Mouse (Mus musculus) CD4-positive helper T cell, adult 2 months (primary cell): ENCODE data around the gene Clcn5.

Source experiments
- DNase-seq: peaks from one replicate; pipeline ENCODE4 v3.0.0-alpha.2; 2012; ENCODE audit warnings: low read depth, missing footprints, low spot score

Clcn5 gene

DNA sequence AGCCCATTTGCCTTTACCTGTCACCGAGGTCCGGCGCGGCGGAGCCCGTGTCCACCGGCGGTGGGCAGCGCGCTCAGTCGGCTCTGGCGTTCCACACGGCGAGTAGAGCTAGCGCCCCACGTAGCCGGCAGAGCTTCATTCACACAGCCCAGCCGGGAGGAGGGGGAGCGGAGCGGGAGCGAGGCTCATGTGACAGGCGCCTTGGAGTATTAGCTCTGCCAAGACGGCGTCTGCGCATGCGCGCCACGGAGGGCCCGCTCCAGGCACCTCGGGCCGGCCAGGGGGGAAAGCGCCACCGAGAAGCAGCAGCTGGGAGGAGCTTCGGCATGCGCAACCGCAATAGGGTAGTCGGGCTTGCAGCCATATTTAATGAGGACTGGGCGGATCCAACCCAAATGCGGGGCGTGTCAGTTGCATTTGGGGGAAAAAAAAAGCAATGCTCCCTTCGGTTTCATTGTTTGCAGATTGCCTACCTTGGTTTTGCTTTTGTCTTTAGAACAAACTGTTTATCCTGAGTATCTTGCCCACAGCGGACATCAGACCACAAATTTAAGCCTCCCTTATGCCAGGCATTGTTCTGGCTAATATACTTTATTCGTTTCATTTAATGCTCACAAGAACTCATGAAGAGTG is at the start of gene Clcn5:
Clcn5 (minus strand) TSS at position 270 of the 633 bp plus-strand sequence.
- DNase-seq: peak; percentile 94

DNA sequence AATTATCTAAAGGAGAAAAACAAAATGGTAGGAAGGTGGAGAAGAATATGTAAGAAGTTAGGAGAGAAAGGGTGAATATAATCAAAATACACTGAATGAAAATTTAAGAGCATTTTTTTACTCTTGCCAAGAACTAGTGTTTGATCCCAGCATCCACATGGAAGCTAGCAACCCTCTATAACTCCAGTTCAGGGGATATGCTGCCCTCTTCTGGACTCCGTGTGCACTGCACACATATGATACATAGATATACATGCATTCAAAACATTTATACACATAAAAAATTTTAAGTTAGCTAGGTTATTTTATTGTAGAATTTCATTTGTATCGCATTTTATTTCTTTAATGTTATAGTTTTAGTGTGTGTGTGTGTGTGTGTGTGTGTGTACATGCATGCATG is 6.3 kb upstream of the Clcn5 start:
- DNase-seq: peak; percentile 7

DNA sequence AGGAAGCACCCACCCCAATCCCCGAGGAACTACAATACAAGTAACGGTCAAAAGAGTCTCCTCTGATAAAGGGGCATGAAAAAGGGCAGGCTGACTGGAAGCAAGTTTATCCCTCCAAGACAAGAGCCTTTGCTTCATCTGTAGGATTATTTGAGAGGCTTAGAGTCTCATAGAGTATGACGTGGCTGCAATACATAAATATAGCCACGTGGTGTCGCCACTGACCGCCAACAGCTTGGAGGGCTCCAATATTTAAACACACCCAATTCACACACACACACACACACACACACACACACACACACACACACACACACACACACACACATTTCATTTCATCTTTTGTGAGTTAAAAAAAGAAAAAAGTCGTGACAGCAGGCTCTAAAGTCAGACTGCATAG is 3.1 kb upstream of the Clcn5 start:
- peak; percentile 71 for DNase-seq

DNA sequence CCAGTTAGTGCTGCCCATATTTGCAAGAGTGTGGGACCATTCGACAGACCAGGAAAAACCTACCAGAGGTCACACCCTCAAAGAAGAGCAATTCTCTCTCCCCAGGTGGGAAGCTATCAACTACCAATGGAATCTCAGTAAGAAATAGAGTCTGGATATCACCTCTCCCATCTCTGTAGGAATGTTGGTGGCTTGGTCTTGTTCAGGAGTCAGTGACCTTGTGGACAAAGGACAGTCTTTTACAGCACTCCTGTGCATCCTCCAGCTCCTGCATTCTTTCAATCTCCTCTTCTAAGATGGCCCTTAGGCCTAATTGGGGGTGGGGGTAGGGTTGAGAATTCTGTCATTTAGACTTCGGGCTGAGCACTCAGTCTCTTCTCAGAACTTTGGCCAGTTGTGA is 1.4 kb upstream of the Clcn5 start:
- DNase-seq: no peak

DNA sequence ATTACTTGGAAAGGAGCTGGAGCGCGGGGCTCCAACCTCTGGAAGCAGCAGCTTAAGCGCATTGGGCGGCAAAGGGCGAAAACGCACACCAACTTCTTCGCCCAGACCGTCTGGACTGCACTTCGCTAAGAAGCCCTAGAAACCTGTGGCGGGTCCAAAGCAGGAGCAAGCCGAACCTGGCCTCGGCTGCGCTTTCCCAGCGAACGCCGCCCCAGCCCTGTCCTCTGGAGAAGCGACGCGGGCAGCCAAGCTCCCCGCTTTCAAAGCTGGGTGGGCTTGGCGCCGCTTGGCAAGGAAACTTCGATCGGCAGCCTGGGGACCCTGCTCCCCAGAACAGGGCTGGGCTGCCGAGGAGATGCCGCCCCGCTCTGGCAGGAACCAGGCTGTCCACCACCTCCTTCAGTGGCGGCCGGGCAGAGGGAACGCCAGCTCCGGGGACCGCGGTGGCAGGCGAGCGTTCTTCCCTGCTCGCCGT is 570 bp downstream of the Clcn5 start:
- no peak for DNase-seq

DNA sequence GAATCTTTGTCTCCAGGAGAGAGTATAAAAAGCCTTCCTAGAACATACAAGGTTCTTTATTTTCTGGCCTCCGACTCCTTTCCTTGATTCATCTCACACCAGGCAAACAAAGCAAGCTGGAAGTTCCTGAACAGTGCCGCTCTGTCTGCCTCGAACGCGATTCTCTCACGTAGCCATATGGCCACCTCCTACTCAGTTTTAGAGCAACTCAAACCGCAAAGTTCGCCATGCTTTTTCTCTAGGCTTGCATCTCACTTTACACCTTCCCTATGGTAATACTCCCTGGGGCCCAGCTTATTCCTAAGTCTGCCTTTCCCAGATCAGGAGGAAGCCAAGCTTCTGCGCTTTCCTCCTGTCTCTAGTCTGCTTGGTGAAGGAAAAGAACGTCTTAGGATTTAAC is 4.0 kb downstream of the Clcn5 start:
- DNase-seq: no peak

DNA sequence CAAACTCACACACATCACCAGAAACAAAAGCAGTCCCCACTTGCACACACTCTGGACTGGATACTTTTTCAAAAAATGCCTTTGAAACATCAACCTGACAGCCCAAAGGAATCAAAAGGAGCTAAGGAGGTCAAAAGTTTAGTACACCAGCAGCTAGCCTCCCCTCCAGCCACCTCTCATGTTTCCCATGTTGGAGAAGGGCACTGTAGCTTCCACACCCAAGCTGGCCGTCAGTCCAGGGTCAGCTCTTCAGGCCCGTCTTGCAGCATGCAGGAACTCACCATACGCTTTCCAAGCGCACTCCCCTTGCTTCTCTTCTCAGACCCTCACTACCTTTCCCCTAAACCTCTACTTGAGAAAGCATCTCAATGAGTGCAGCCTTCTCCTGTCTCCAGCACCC is 4.5 kb downstream of the Clcn5 start:
- no peak for DNase-seq

DNA sequence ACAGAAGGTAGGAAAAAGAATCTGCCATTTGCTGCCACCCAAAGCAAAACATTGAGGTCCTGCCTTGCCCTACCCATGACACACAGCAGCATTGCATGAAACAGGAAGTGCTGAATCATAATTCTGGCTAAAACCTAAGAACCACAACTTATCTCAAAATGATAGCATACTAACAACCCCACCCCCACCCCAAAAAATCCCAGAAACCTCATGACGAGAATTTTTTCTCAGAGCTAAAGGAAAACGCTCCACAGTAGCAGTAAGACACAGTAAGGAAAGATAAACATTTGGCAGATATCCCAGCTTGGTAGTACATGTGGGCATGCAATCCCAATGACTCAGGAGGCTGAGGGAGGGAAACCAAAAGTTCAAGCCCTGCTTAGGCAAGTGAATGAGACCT is 10.9 kb downstream of the Clcn5 start:
- DNase-seq: peak; percentile 31

DNA sequence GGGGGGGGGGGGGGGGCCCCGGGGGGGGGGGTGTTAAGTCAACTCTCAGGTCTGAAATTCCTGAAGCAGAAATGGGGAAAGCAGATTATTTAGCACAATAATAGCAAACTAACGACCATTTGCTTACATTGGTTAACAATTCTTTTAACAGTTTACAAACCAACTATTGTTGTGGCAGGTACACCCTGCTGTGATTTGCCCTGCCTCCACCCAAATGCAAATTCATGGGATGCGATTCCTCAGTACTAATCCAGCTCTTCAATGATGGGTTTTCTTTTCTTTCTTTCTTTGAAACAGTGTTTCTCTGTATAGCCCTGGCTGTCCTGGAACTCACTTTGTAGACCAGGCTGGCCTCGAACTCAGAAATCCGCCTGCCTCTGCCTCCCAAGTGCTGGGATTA is 12.3 kb downstream of the Clcn5 start:
- DNase-seq: no peak

DNA sequence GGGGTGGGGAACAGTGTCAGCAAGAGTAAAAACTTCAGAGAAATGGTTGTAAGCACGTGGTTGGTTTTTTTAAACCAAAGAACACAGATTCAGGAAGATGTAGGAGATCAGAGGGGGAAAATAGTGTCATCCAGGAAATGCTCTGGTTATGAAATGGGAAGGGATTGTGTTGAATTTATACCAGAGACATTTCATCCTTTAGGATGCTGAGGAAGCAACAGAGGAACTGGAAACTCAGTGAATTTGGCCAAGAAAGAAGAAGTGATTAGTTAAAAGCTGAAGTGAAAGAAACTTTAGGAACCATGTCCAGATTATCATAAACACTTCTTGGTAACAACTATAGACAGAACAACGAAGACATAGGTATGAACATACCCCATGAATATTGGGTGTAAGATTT is 26.2 kb downstream of the Clcn5 start:
- no peak for DNase-seq

DNA sequence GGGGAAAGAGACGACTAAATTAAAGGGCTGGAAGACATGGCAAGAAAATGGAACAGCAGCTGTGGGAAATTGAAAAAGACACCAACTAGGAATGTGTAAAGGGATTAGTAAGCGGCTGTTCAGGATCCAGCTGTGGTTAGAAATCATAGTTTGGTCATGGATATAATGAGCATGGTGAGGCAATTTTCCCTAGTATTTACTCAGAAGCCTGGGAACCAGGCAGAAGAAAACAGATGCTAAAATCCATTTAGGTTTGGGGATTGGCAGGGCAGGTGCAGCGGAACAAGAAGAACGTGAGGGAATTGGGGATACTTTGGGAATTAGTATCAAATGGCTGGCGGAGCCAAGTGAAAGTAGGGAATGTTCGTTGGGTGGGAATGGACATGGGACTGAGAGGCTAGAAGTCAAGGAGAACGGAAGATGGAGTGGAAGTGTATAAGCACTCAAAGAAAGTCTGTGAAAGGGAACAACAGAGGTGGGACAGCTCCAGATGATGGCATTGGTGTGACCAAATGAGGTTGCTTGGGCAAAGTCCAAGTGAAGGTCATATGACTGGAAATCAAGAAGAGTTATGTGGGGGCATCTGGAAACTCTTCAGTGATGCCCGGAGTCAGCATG is 26.9 kb downstream of the Clcn5 start:
- no peak for DNase-seq

DNA sequence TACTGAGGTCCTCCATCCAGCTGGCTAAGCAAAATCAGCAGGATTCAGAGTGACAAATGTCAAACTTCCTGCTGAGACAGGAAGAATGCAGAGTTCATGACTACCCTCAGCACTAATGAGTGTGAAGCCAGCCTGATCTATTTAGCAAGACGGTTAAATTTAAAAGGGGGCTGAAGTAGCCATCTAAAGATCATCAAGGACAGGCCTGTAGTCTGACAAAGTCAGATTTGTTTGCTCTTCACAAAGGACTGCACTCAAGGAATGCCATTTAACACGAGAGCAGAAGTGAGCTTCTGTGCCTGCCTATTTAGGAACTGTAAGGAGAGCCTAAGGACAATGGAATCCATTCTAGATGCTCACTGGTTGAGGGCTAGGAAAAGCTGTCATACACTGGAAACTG is 30.2 kb downstream of the Clcn5 start:
- no peak for DNase-seq

DNA sequence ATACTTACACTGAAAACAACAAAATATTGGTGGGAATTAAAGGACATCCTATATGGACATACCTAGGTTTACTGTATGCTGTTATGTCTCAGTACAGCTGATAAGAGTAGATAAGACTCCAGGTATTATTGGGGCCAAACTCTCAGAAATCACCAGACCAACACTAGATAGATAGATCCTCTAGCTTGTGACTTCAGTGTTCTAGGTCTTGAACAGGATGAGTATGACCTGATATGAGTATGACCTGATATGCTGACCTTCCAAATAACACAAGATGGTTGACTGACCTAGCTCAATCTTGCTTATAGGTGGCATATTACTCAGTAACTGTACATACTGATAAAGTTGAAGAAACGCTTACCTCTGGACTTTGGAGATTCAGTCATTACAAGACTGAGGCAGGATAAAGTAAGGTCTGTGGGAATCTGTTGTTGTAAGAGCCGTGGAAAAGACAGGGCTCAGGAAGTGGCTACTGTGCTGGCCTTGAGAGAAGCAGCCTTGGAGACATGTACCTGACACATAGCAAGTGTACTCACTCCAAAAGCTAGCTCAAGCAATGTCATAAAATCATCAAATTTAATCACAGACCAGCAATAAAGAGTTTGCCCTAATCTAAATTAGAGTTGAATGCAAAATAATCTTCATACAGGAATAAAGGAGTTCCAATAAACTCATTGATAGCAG is 32.0 kb downstream of the Clcn5 start:
- no peak for DNase-seq

DNA sequence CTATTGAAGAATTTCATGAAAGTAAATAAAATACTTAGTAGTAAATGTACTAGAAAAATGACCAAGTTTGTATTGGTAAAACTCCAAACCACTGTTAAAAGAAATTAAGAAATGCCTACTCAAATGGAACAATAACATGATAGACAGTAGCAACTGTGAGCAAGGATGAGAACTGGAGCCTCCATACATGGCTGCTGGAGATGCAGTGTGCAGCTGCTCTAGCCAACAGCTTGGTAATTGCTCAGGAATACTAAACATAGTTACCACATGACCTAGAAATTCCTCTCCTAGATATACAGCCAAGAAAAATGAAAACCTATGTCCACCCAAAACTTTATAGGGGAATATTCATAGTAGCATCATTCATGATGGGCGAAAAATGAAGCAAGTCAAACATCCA is 36.5 kb downstream of the Clcn5 start:
- DNase-seq: no peak

DNA sequence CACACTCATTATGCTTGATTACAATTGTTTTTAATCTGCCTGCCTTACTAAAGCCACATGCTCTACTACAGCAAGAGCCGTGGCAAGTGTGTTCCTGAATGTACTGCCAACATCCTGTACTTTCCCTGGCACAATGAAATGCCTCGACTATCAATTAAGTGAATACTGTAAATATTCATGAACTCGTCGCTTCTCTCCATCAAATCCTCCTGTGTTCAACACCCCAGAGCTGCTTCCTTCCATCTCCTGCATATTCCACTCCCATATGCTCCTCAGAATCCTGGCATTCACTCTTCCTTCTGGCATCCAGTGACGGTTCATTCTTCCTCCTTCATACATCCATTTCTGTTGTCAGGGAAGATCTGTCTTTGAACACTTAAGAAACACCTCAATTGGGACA is 39.4 kb downstream of the Clcn5 start:
- DNase-seq: no peak

DNA sequence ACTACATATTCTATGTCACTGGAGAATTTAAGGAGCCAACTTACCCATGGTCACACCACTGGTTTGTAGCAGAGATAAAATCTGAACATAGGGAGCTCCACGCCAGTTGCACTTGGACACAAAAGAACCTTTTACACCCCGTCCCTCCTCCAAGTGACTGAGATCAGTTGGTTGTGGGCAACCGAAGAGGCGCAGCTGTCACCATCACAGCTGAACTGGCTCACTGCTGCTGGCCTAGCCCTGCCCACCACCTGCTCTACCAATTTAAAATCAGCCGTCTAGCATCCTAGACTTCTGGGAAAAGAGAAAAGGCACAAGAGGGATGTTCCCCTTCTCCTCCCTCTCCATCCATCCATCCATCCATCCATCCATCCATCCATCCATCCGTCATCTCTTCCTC is 42.6 kb downstream of the Clcn5 start:
- DNase-seq: no peak

DNA sequence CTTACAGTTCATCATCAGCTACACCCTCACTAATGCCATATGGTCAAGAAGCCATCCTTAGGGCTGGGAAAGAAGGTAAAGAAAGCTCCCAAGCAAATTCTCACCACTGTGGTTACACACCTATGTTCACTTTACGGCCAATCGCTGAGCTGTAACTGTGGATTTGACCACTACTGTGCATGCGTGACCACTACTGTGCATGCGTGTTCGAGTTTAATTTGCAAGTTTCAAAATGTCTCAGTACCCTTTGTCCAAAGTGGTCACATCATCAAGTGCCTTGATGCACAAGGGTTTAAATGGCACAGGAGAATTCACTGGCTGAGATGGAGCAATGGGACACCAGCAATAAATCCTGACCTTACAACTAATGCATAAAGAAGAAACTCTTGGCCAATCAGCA is 58.0 kb downstream of the Clcn5 start:
- DNase-seq: no peak

DNA sequence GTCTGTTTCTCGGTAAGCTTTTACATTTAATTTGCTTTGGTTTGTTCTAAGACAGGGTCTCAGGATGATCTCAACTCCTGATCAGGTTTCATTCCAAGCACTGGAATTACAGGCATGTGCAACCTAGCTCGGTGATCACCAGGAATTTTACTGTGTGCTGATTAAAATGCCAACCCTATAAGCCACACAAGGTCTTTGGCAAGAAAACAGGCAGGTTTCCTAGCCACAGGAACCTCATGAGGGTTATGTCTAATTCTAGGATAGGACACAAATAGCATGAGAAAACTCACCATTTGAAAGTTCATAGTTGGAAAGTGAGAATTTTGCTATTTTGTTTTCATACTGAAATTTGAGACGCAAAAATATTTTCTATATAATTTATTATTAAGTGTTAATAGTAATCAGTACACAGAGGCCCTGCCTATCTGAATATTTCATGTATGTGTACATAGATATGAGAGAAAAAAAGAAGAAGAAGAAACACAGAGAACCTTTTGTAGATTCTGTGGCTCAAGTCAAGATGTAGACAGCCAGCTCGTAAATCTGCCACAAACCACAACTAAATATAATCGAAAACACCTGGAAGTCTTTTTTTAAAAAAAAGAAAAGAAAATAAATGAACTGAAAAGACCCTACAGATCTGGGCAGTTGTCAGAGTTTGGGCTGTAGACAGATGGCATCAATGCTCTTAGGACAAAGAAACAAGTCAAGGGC is 58.6 kb downstream of the Clcn5 start:
- DNase-seq: no peak

DNA sequence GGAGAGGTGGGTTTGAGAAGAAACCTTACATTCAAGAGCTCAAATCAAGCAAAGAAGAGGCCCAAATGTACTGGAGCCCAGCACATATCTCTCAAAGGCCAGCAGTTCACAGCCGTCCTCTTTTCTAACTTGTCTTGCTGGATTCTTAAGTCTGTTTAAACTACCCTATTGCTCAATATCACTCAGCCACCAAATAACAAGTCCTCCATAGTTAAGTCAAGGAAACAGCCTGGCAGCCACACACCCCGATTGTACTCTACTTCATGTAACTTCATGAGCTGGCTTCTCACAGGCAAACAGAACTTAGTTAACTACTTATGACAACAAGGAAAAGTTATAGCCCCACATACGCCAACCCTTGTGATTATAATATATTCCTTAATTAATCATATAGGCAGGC is 59.4 kb downstream of the Clcn5 start:
- DNase-seq: no peak

DNA sequence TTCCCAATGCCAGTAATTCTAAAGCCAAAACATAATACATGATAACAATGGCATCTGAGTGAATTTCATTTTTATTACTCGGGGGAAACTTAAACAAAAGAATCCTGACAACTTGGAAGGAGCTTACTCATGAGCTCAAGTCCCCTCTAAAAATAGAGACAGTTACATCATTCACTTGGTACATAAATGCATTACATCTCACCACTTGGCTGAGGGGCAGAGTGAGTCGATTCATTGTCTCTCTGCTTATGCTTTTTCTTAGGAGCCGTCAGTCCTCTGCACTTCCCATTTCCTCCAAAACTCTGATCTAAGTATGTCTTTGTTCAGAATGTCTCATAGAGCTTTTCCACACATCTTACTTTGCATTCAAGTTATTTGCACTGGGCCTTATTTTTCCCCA is 63.1 kb downstream of the Clcn5 start:
- no peak for DNase-seq

DNA sequence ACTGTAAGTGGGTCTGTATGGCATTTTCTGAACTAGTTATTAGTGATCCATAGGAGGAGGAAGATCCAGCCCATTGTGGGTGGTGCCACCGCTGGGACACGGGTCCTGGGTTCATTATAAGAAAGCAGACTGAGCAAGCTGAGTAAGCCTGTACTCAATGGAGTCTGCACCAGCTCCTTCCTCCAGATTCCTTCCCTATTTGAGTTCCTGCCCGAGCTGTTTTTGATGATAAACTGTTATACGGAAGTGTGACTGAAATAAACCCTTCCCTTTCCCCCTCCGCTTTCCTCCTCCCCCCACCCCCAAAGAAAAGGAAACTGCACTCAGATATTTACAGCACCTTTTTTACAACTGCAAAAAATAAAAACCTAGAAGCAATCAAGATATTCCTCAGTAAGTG is 115.1 kb downstream of the Clcn5 start:
- no peak for DNase-seq

DNA sequence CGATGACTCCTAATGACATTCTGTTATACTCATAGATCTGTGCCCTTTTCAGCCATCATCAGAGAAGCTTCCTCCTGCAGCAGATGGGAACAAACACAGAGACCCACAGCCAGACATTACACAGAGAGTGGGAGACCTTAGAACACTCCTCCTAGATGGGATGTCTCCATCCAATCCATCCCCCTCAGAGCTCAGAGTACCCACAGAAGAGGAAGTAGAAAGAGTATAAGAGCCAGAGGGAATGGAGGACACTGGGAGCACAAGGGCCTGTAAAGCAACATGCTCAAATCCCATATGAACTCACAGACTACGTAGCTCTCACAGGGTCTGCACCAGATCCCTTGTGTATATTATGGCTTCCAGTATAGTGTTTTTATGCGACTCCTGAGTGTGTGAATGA is 115.6 kb downstream of the Clcn5 start:
- no peak for DNase-seq

DNA sequence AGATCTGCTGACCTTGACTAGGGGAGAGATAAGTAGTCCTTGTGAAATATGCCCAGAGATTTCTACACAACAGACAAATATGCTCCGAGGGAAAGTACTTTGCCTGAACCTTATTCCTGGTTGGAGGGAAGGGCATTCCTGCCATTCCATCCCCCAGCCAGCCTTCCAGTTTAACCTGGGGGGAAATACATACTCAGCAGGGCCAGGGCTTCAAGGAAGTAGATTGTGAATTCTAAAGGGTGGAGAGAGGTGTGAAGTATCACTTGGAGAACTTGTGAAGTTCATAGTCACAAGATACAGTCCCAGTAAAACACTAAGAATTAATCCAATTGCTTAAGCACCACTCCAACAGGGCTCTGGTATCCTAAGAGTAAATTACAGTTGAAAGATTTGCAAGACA is 121.3 kb downstream of the Clcn5 start:
- no peak for DNase-seq
